Mouse (Mus musculus) embryonic facial prominence, embryonic 15.5 days (tissue): ENCODE data around the gene Eno4. TPM values are rescaled to one million over a fixed set of nuclear protein-coding genes. Genes with fewer than 3 reads are reported as not detected.

Experiments used
- ATAC-seq: fragments of 200-750 bp; cut with Nextera tagmentation; 2 replicates; pipeline ENCODE4 v1.8.0; 2017; ENCODE audit warnings: low read depth, moderate TSS enrichment; ENCODE audit not compliant: insufficient number of reproducible peaks, low FRiP score, low TSS enrichment
- H3K27ac ChIP-seq: fragments of 300-500 bp; sonication (generic); replicated peaks from 2 replicates; pipeline ENCODE4 v1.5.1; 2015; ENCODE audit warnings: mild to moderate bottlenecking, inconsistent platforms
- H3K27me3 ChIP-seq: fragments of 300-500 bp; sonication (generic); 2 replicates; pipeline ENCODE4 v1.6.1; 2015; ENCODE audit warnings: inconsistent platforms
- H3K36me3 ChIP-seq: fragments of 300-500 bp; sonication (generic); 2 replicates; pipeline ENCODE4 v1.6.1; 2015; ENCODE audit warnings: mild to moderate bottlenecking, inconsistent platforms
- H3K4me1 ChIP-seq: fragments of 300-500 bp; sonication (generic); 2 replicates; pipeline ENCODE4 v1.6.1; 2015; ENCODE audit warnings: inconsistent platforms
- H3K4me2 ChIP-seq: fragments of 300-500 bp; sonication (generic); replicated peaks from 2 replicates; pipeline ENCODE4 v1.6.1; 2015; ENCODE audit warnings: mild to moderate bottlenecking, inconsistent platforms
- H3K4me3 ChIP-seq: fragments of 300-500 bp; sonication (generic); replicated peaks from 2 replicates; pipeline ENCODE4 v1.5.1; 2015; ENCODE audit warnings: mild to moderate bottlenecking, inconsistent platforms
- H3K9ac ChIP-seq: fragments of 300-500 bp; sonication (generic); 2 replicates; pipeline ENCODE4 v1.6.1; 2015; ENCODE audit warnings: inconsistent platforms
- H3K9me3 ChIP-seq: fragments of 300-500 bp; sonication (generic); replicated peaks from 2 replicates; pipeline ENCODE4 v1.6.1; 2016; ENCODE audit warnings: inconsistent platforms
- WGBS: fragments of 180-500 bp; shearing (Covaris S2); methylation state at CpG from one replicate; pipeline ENCODE4 v1.1.7; 2015; 5-methylcytosine and 5-hydroxymethylcytosine counted together
- polyA plus RNA-seq: library from polyadenylated mRNA; unstranded; fragments of >200 nt; fragmentation: Nextera tagmentation; extraction: Ambion mirVana; gene quantifications from 2 replicates; pipeline ENCODE4 v1.2.1, GENCODE M21; 2015

Gene Eno4
- polyA plus RNA-seq, 1 experiment from 2014 or later, result 4.2 TPM

- Histone ChIP-seq H3K27ac (no peak overlapping the region), H3K4me2 (no peak overlapping the region), H3K36me3 (no peaks in the 10 kb centered on the region), H3K9ac (no peak overlapping the region), H3K4me3 (no peak overlapping the region), H3K9me3 (no peaks in the 10 kb centered on the region), H3K4me1 (peaks cover 3% of the 10 kb centered on the region; the same call in 1 of the 2 replicates), H3K27me3 (0 out of 2 replicates have a peak, but pooled peaks cover 10% of the 10 kb centered on the region)
- 87% methylated on average over 8 of the region's 8 CpGs for WGBS
- no peak for ATAC-seq
Measured at GRCm38 (mm10) chr19:58974126-58974525, 30.9 kb downstream of the Eno4 start.

- no peak overlapping the region for H3K4me2 ChIP-seq
- 0 out of 2 replicates have a peak, but pooled peaks cover 10% of the 10 kb centered on the region for H3K27me3 ChIP-seq
- 0 out of 2 replicates have a peak, but pooled peaks have one; percentile 34 for ATAC-seq
- 34% methylated on average over 11 of the region's 11 CpGs for WGBS
- no peaks in the 10 kb centered on the region for H3K9me3 ChIP-seq
- peaks cover 3% of the 10 kb centered on the region; the same call in 1 of the 2 replicates for H3K4me1 ChIP-seq
- no peak overlapping the region for H3K27ac ChIP-seq
- H3K4me3 ChIP-seq, result no peak overlapping the region
- no peak overlapping the region for H3K9ac ChIP-seq
- H3K36me3 ChIP-seq, result no peaks in the 10 kb centered on the region
Measured at GRCm38 (mm10) chr19:58975216-58975863, 32.1 kb downstream of the Eno4 start.

GRCm38 (mm10) chr19:58978401-58979171, 35.4 kb downstream of the Eno4 start:
- 43% methylated on average over 11 of the region's 11 CpGs for WGBS
- H3K4me2 ChIP-seq, result no peak overlapping the region

GRCm38 (mm10) chr19:58979436-58980055, 36.3 kb downstream of the Eno4 start:
- ATAC-seq, result no peak
- 25% methylated on average over 13 of the region's 13 CpGs for WGBS
- Histone ChIP-seq H3K9me3 (no peaks in the 10 kb centered on the region), H3K4me2 (peak overlapping the region; percentile 32; the same call in 1 of the 2 replicates), H3K9ac (no peak overlapping the region), H3K4me3 (no peak overlapping the region), H3K27me3 (0 out of 2 replicates have a peak, but pooled peaks cover 4% of the 10 kb centered on the region), H3K27ac (no peak overlapping the region), H3K36me3 (no peaks in the 10 kb centered on the region), H3K4me1 (peaks cover 3% of the 10 kb centered on the region; the same call in 1 of the 2 replicates)

More at GRCm38 (mm10) chr19:58978401-58979171, 35.4 kb downstream of the Eno4 start:
- H3K36me3 ChIP-seq, result no peaks in the 10 kb centered on the region
- H3K9ac ChIP-seq, result no peak overlapping the region
- no peak overlapping the region for H3K27ac ChIP-seq
- no peak overlapping the region for H3K4me3 ChIP-seq
- peaks cover 3% of the 10 kb centered on the region; the same call in 1 of the 2 replicates for H3K4me1 ChIP-seq
- no peak; the same call in 1 of the 2 replicates for ATAC-seq
- H3K9me3 ChIP-seq, result no peaks in the 10 kb centered on the region
- 0 out of 2 replicates have a peak, but pooled peaks cover 4% of the 10 kb centered on the region for H3K27me3 ChIP-seq

- Histone ChIP-seq H3K27ac (no peak overlapping the region), H3K9ac (no peak overlapping the region), H3K27me3 (0 out of 2 replicates have a peak, but pooled peaks cover 4% of the 10 kb centered on the region), H3K9me3 (no peaks in the 10 kb centered on the region), H3K4me1 (peaks cover 3% of the 10 kb centered on the region; the same call in 1 of the 2 replicates), H3K4me2 (peak overlapping the region; percentile 32; the same call in 1 of the 2 replicates), H3K4me3 (no peak overlapping the region), H3K36me3 (no peaks in the 10 kb centered on the region)
- ATAC-seq, result no peak
- WGBS, result 55% methylated on average over 5 of the region's 5 CpGs
Measured at GRCm38 (mm10) chr19:58980056-58980440, 36.8 kb downstream of the Eno4 start.

GRCm38 (mm10) chr19:58981571-58981970, 38.3 kb downstream of the Eno4 start:
- Histone ChIP-seq H3K4me1 (peaks cover 3% of the 10 kb centered on the region; the same call in 1 of the 2 replicates), H3K36me3 (no peaks in the 10 kb centered on the region), H3K27ac (no peak overlapping the region), H3K4me3 (no peak overlapping the region), H3K9me3 (no peaks in the 10 kb centered on the region), H3K9ac (no peak overlapping the region), H3K4me2 (no peak overlapping the region), H3K27me3 (0 out of 2 replicates have a peak, but pooled peaks cover 4% of the 10 kb centered on the region)
- ATAC-seq, result no peak
- WGBS, result 20% methylated on average over 9 of the region's 9 CpGs

GRCm38 (mm10) chr19:59002827-59003226, 59.6 kb downstream of the Eno4 start:
- Histone ChIP-seq H3K27ac (no peak overlapping the region), H3K4me3 (no peak overlapping the region), H3K9me3 (no peaks in the 10 kb centered on the region), H3K4me2 (no peak overlapping the region), H3K27me3 (no peaks in the 10 kb centered on the region), H3K36me3 (no peaks in the 10 kb centered on the region), H3K4me1 (no peaks in the 10 kb centered on the region), H3K9ac (no peak overlapping the region)
- WGBS, result 85% methylated on average over 6 of the region's 6 CpGs
- ATAC-seq, result no peak

- 60% methylated on average over 15 of the region's 15 CpGs for WGBS
- no peaks in the 10 kb centered on the region for H3K9me3 ChIP-seq
- no peak overlapping the region for H3K4me2 ChIP-seq
- H3K27me3 ChIP-seq, result no peaks in the 10 kb centered on the region
- ATAC-seq, result no peak
- no peaks in the 10 kb centered on the region for H3K36me3 ChIP-seq
- no peak overlapping the region for H3K4me3 ChIP-seq
- H3K9ac ChIP-seq, result no peak overlapping the region
- H3K4me1 ChIP-seq, result no peaks in the 10 kb centered on the region
- no peak overlapping the region for H3K27ac ChIP-seq
Measured at GRCm38 (mm10) chr19:59006577-59007340, 63.5 kb downstream of the Eno4 start.

GRCm38 (mm10) chr19:59010802-59011201, 67.6 kb downstream of the Eno4 start:
- WGBS, result 63% methylated on average over 5 of the region's 5 CpGs
- no peak overlapping the region for H3K9ac ChIP-seq
- no peaks in the 10 kb centered on the region for H3K27me3 ChIP-seq
- no peaks in the 10 kb centered on the region for H3K36me3 ChIP-seq
- no peak overlapping the region for H3K4me2 ChIP-seq
- H3K4me1 ChIP-seq, result no peaks in the 10 kb centered on the region
- no peak overlapping the region for H3K27ac ChIP-seq
- ATAC-seq, result no peak
- H3K9me3 ChIP-seq, result no peaks in the 10 kb centered on the region
- no peak overlapping the region for H3K4me3 ChIP-seq
